Mouse (Mus musculus): Measurements from ENCODE around the gene Rab3ip. TPM values are rescaled to one million over a fixed set of nuclear protein-coding genes. Genes with fewer than 3 reads are reported as not detected.

Rab3ip gene
- polyA plus RNA-seq, 1 experiment from 2014 or later, result 29.5 TPM

DNA sequence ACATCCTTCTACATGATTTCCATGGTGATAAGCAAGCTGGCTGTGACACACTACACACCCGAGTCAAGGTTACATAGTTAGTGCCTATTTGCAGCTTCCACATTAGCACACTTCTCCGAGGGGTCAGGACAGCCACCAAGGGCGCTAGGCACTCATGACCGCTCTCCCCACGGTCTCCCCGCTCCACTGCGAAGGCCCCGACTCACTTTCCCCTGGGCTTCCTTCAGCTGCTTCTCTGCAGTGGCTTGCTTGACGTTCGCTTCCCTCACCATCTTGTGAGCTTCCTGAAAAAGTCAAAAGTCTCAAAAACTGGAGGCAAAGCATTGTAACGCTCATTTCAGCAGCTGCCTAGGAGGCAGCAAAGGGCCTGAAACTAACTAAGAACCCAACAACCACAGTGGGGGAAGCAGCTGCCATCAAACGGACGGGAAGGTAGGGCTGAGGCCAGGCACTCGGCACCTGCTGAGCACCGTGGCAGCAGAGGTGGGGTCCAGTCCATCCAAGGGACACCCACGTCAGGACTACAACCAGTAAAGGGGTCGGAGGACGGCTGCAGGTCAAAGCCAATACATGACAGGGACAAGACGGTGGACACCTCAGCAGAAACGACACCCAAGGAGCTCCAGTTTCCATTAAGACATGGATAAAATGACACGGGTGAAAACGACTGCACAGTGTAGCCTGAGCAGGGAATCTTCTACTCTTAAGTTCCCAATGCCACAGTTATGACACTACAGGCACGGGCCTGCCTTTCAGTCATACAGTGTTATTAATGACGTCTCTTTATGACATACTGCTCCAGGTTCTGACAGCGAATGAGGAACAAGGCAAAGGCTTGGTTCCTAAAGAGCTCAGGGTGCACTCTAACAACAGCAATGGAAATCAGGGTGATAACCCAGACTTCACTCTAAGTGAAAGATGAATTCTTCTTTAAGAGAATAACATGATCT, 30.9 kb downstream of the Rab3ip start:
- WGBS, result 87% methylated on average over 25 of the region's 25 CpGs
- no peak for ATAC-seq
- TF ChIP-seq CTCF (IDR thresholded peaks at IDR 0.05) (no peak), EP300 (IDR thresholded peaks at IDR 0.05) (no peak)
- H3K9me3 ChIP-seq (ENCODE audit: low read length), result no peaks in the 10 kb centered on the region
- H3K4me2 ChIP-seq (replicated peaks; ENCODE audit: low read depth, low read length), result no peak overlapping the region
- H3K36me3 ChIP-seq (ENCODE audit: insufficient read depth, low read length), result peaks cover 10% of the 10 kb centered on the region
- no peak overlapping the region for H3K4me3 ChIP-seq (ENCODE audit: low read depth, low read length)
- no peaks in the 10 kb centered on the region for H3K4me1 ChIP-seq (ENCODE audit: insufficient read depth, low read depth, low read length)
- H3K27ac ChIP-seq (ENCODE audit: low read length), result no peak overlapping the region
- no peak for DNase-seq (ENCODE audit: low spot score)
- H3K9ac ChIP-seq (replicated peaks; ENCODE audit: low read depth), result no peak overlapping the region
- H3K27me3 ChIP-seq (replicated peaks; ENCODE audit: insufficient read depth, low read length), result no peaks in the 10 kb centered on the region

DNA sequence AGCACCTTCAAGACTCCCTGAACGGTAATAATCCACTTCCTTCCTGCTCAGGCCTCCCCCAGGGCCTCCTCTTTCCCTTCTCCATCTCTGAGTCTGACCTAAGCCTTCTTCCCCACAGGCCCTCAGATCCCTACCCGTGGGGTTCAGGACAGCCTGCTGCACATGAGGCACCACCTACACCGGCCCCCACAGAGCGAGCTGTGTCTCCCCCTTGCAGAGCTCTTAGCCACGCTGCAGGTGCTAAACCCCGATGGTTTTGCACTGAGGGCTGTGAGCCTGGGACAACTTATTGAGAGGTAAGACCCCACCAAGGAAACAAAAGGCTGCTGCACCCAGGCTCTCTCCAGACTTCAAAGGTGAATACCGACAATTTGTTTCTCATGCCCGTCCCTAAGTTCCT, 34.0 kb downstream of the Rab3ip start:
- H3K9me3 ChIP-seq (ENCODE audit: low read length), result no peaks in the 10 kb centered on the region
- ATAC-seq, result no peak
- H3K27me3 ChIP-seq (replicated peaks; ENCODE audit: insufficient read depth, low read length), result no peaks in the 10 kb centered on the region
- no peak for DNase-seq (ENCODE audit: low spot score)
- WGBS, result 76% methylated on average over 8 of the region's 8 CpGs
- no peak overlapping the region for H3K4me2 ChIP-seq (replicated peaks; ENCODE audit: low read depth, low read length)
- H3K36me3 ChIP-seq (ENCODE audit: insufficient read depth, low read length), result peaks cover 12% of the 10 kb centered on the region
- TF ChIP-seq CTCF (IDR thresholded peaks at IDR 0.05), result no peak
- no peak for TF ChIP-seq EP300 (IDR thresholded peaks at IDR 0.05)
- H3K4me1 ChIP-seq (ENCODE audit: insufficient read depth, low read depth, low read length), result no peaks in the 10 kb centered on the region
- H3K4me3 ChIP-seq (ENCODE audit: low read depth, low read length), result no peak overlapping the region
- no peak overlapping the region for H3K27ac ChIP-seq (ENCODE audit: low read length)
- H3K9ac ChIP-seq (replicated peaks; ENCODE audit: low read depth), result no peak overlapping the region

DNA sequence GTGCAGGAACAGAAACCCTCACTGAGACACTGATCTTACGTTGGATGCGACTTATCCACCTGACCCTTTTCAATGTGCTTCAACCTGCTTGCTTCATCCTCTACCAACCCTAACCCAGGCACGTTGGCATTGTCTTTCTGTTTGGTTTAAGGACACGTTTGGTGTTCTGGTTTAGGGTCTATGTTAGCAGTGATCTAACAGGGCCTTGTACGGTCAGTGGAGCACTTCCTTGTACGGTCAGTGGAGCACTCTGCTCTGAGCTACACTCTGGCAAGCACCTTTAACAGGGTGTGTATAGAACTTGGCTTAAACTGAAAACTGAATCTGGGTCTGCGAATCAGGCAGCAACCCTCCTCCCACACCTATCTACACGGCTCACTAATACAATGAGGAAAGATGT, 35.3 kb downstream of the Rab3ip start:
- Histone ChIP-seq H3K27ac (ENCODE audit: low read length) (no peak overlapping the region), H3K4me2 (replicated peaks; ENCODE audit: low read depth, low read length) (no peak overlapping the region), H3K4me1 (ENCODE audit: insufficient read depth, low read depth, low read length) (no peaks in the 10 kb centered on the region), H3K4me3 (ENCODE audit: low read depth, low read length) (no peak overlapping the region), H3K9ac (replicated peaks; ENCODE audit: low read depth) (no peak overlapping the region), H3K9me3 (ENCODE audit: low read length) (no peaks in the 10 kb centered on the region), H3K27me3 (replicated peaks; ENCODE audit: insufficient read depth, low read length) (no peaks in the 10 kb centered on the region), H3K36me3 (ENCODE audit: insufficient read depth, low read length) (peaks cover 15% of the 10 kb centered on the region)
- WGBS, result 92% methylated on average over 8 of the region's 8 CpGs
- TF ChIP-seq EP300 (IDR thresholded peaks at IDR 0.05), result no peak
- no peak for TF ChIP-seq CTCF (IDR thresholded peaks at IDR 0.05)
- no peak for DNase-seq (ENCODE audit: low spot score)
- ATAC-seq, result no peak

DNA sequence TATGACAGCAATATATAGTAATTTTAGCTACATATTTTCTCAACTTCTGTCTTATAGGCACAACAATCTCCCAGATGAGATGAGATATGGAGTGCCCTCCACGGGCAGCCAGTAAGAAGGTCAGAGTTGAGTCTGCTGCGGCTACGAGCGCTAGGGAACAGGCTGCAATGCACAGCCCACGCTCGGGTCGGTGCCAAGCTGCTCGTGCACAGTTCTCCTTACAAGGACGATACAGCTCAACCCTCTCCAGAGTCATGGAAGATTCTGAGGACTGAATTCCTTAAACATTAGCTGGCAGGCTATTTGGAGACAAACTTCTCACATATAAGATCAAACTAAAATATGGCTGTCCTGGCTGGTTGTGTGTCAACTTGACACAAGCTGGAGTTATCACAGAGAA, 36.0 kb downstream of the Rab3ip start:
- H3K4me1 ChIP-seq (ENCODE audit: insufficient read depth, low read depth, low read length), result no peaks in the 10 kb centered on the region
- 69% methylated on average over 9 of the region's 9 CpGs for WGBS
- ATAC-seq (peak; percentile 43), DNase-seq (ENCODE audit: low spot score) (no peak)
- H3K9ac ChIP-seq (replicated peaks; ENCODE audit: low read depth), result no peak overlapping the region
- no peak overlapping the region for H3K27ac ChIP-seq (ENCODE audit: low read length)
- peaks cover 22% of the 10 kb centered on the region for H3K36me3 ChIP-seq (ENCODE audit: insufficient read depth, low read length)
- no peak overlapping the region for H3K4me3 ChIP-seq (ENCODE audit: low read depth, low read length)
- no peaks in the 10 kb centered on the region for H3K9me3 ChIP-seq (ENCODE audit: low read length)
- no peak for TF ChIP-seq EP300 (IDR thresholded peaks at IDR 0.05)
- TF ChIP-seq CTCF (IDR thresholded peaks at IDR 0.05), result no peak
- H3K4me2 ChIP-seq (replicated peaks; ENCODE audit: low read depth, low read length), result no peak overlapping the region
- H3K27me3 ChIP-seq (replicated peaks; ENCODE audit: insufficient read depth, low read length), result no peaks in the 10 kb centered on the region

DNA sequence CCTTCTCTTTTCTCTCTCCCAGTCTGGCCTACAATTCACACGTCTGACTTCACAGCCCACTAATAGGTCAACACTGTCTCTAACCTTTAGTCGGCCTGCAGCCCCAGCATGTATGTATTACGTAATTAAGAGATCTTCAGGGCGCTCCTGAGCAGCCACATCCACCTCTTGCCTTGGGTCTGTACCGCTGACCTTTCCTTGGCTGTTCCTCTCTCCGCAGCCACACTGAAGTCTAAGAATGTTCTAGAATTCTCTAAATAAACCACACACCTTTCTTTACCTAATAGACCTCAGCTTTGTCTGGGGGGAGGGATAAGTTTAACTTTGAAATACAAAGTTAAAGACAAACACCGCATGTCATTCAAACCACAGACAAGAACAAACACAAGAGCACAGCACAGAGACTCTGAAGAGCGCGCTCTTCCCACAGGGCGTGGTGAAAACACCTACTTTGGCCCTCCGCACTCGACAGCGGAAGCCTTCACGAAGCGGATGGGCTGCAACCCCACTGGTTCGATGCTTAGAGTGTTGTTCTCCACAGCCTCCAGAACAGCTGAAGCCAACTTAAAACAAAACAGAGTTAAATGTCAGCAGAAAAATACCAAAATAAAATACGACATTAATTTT, 36.8 kb downstream of the Rab3ip start:
- peak; percentile 77 for ATAC-seq
- TF ChIP-seq CTCF (IDR thresholded peaks at IDR 0.05), result no peak
- 0 out of 2 replicates have a peak, but pooled peaks have one; percentile 26 for TF ChIP-seq EP300 (IDR thresholded peaks at IDR 0.05)
- Histone ChIP-seq H3K4me3 (ENCODE audit: low read depth, low read length) (no peak overlapping the region), H3K9me3 (ENCODE audit: low read length) (no peaks in the 10 kb centered on the region), H3K9ac (replicated peaks; ENCODE audit: low read depth) (no peak overlapping the region), H3K36me3 (ENCODE audit: insufficient read depth, low read length) (peaks cover 24% of the 10 kb centered on the region), H3K4me1 (ENCODE audit: insufficient read depth, low read depth, low read length) (no peaks in the 10 kb centered on the region), H3K4me2 (replicated peaks; ENCODE audit: low read depth, low read length) (no peak overlapping the region), H3K27ac (ENCODE audit: low read length) (no peak overlapping the region), H3K27me3 (replicated peaks; ENCODE audit: insufficient read depth, low read length) (no peaks in the 10 kb centered on the region)
- peak; percentile 49 for DNase-seq (ENCODE audit: low spot score)
- 61% methylated on average over 17 of the region's 17 CpGs for WGBS

DNA sequence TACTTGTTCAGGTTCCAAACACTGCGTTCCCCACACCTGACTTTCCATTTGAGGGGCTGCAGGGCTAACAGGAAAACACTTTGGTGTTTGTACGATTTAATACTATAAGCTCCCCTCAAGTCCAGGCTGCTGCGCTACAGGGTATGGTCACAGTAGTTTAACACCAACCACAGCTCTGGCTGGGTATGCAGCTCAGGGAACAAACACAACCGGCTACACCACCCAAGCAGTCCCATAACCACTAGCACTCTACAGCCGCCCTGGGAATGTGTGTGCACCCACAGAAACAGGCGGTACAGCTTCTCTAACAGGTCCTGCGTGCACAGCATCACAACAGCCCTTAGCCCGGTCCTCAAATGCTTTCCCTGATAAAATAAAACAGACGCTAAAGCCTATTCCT, 37.7 kb downstream of the Rab3ip start:
- DNase-seq (ENCODE audit: low spot score), result no peak
- H3K36me3 ChIP-seq (ENCODE audit: insufficient read depth, low read length), result peaks cover 31% of the 10 kb centered on the region

More for the DNA sequence above, 37.7 kb downstream of the Rab3ip start:
- Histone ChIP-seq H3K4me1 (ENCODE audit: insufficient read depth, low read depth, low read length) (no peaks in the 10 kb centered on the region), H3K27me3 (replicated peaks; ENCODE audit: insufficient read depth, low read length) (no peaks in the 10 kb centered on the region), H3K9me3 (ENCODE audit: low read length) (no peaks in the 10 kb centered on the region), H3K27ac (ENCODE audit: low read length) (no peak overlapping the region), H3K4me2 (replicated peaks; ENCODE audit: low read depth, low read length) (no peak overlapping the region), H3K4me3 (ENCODE audit: low read depth, low read length) (no peak overlapping the region), H3K9ac (replicated peaks; ENCODE audit: low read depth) (no peak overlapping the region)
- TF ChIP-seq CTCF (IDR thresholded peaks at IDR 0.05) (no peak), EP300 (IDR thresholded peaks at IDR 0.05) (no peak)
- 83% methylated on average over 9 of the region's 9 CpGs for WGBS
- no peak for ATAC-seq
